Mouse (Mus musculus) activated CD4-positive, CD25-positive, alpha-beta regulatory T cell, adult 4 months (primary cell): Measurements from ENCODE around the gene Tas2r144. TPM values are rescaled to one million over a fixed set of nuclear protein-coding genes. Genes with fewer than 3 reads are reported as not detected.

ENCODE experiments used
- ATAC-seq: one replicate; pipeline ENCODE4 v1.8.0; 2017
- polyA plus RNA-seq, 2 experiments: library from polyadenylated mRNA; unstranded; fragments of 100-300 nt; shearing (Covaris generic); gene quantifications; one replicate each; pipeline ENCODE4 v1.2.1; 2017

Tas2r144 gene
- not detected for polyA plus RNA-seq

- ATAC-seq, result no peak
Measured at GRCm38 (mm10) chr6:42215028-42215427, at the start of gene Tas2r144. Tas2r144 (plus strand) TSS chr6:42215328.

DNA sequence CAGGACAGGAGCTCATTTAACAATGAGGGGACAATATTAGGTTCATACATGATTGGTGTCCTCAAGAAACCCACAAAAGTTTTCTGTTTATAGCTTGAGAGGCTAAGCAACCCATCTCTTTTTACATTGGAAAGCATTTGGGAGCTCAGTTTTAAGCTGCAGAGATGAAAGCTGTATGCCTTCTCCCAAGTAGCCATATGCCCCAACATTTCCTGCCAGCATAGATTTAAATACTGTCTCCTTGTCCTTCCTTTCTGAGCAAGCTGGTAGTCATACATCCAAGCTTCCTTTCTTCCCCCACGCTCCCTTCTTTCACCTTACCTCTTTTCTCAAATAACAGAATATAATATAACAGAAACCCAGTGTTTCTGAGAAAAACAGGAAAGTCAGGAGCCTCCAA is 32.7 kb upstream of the Tas2r144 start:
- no peak for ATAC-seq

DNA sequence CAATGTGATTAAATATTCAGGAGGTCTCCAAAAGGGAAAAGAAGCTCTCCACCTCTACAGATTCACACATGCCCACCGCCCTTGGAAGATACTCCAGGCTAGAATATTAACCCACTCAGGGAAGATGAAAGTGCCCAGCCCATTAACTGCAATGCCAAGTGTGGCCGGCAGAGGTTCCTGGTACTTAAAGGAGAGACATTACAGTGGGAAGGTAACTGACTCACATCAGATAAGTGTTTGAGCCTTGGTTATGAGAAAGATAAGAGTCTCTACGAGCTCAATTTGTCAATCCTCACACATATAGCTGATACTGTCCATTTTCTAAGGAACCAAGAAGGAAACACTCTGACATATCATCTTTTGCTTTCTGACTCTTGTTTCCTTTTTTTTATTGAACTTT is 28.9 kb upstream of the Tas2r144 start:
- no peak for ATAC-seq

DNA sequence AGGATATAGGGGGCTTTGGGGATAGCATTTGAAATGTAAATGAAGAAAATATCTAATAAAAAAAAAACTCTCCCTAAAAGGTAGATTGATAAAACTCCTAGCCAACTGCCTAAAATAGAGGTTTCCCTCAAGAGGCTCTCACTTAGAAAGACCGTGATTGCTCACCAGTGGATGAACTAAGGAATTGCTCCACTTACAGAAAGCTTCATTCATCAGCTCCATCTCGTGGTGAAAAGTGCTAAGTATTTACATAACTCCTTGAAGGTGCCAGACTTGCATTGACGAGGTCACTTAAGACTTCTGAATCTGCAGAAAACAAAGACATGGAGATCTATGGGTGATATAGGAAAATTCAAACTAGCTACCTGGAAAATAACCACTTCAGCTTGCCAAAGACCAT is 17.4 kb upstream of the Tas2r144 start:
- ATAC-seq, result no peak

GRCm38 (mm10) chr6:42199498-42199897 is 15.6 kb upstream of the Tas2r144 start:
- no peak for ATAC-seq

DNA sequence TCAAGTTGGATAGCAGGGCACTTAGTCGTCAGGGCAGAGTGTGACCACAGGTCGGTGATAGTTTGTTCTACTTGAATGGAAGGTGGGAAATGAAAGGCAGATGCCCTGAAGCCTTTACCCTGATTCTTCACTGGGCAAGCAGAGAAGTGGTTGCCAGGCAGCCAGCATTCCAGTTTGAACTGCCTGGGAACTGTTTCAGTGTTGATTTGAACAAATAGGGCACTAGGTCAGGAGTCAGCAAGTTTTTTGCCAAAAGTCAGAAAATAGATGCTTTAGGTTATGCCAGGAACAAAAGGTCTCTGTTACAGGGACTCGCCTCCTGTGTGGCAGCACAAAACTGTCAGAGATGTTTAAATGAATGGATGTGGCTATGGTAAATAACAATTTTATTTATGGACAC is 7.2 kb downstream of the Tas2r144 start:
- no peak for ATAC-seq

GRCm38 (mm10) chr6:42225046-42225445 is 9.9 kb downstream of the Tas2r144 start:
- no peak for ATAC-seq

- peak; percentile 81 for ATAC-seq
Measured at GRCm38 (mm10) chr6:42227240-42228101, 12.3 kb downstream of the Tas2r144 start.

GRCm38 (mm10) chr6:42229610-42230009 is 14.5 kb downstream of the Tas2r144 start:
- no peak for ATAC-seq

DNA sequence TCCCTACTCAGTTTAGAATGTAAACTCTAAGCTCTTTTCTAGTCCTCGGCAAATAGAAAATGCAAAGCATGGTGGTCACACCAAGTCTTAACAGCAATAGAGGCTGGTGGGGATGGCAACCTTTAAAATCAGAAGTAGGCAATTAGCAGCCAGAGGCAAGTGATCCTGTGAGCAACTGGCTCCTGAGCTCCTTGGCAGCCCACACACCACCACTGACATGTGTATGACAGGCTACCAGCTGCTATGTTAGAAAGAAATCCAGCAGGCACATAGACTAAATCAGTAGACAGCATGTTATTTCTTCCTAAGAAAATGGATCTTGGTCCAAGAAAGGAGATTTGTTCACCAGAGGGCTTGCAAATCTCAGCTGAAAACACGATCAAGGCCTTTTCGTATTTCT is 16.1 kb downstream of the Tas2r144 start:
- ATAC-seq, result no peak

DNA sequence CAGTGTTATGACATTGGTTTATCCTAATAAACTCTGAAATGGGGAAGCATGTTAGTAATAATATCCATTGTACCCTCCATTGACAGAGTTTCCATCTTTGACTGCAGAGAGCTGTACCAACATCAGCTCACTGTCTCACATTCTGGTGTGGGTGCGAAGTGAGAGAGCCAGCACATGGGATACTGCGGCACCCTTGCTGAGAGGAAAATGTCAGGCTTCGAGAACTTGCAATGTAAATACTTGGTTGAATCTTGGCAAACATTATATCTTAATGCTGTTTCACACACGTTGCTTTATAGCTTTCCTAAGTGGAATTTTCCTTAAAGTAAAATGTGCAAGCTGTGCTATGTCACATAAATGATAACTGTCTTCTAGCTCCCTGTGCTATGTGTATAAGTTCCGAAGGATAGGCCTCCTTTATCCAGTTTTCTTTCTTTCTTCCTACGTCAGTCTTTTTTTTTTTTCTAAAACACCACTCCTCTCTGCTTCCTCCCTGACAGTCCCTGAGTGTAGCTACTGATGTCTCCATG is 22.2 kb downstream of the Tas2r144 start:
- no peak for ATAC-seq

DNA sequence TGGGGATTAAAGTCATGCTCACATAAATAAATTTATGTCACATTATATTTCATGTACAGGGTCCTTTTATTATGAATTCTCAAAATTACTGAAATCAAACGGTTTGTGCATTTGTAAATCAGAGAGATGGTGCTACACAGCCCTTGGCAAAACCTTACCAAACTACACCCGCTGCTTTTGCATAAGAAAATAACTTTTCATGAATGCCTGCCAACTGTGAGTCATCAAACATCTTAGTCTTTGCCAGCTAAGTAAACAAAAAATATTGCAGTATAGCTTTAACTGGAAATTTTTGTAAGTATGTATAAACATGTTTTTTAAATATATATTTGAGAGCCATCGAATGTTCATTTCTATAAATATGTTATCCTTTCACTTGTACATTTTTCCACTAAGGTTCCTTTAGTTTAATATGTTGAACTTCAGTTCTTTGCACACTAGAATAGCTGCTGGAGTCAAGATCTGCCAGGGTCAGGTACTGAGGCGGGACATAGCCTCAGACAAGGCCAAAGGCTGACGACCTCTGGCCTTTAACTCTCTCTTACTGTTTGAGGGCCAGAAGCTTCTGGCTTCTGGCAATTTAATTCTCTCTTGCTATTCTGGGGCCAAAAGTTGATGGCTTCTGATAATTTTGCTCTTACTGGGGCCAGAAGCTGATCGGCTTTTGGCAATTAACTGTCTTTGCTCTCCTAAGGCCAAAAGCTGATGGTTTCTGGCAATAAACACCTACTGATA is 26.4 kb downstream of the Tas2r144 start:
- no peak for ATAC-seq

- peak; percentile 99 for ATAC-seq
Measured at GRCm38 (mm10) chr6:42245711-42246353, 30.7 kb downstream of the Tas2r144 start, which contains the start of gene Gstk1. Gstk1 (plus strand) TSS chr6:42245935.

- ATAC-seq, result no peak
Measured at GRCm38 (mm10) chr6:42247173-42247572, 32.0 kb downstream of the Tas2r144 start.

DNA sequence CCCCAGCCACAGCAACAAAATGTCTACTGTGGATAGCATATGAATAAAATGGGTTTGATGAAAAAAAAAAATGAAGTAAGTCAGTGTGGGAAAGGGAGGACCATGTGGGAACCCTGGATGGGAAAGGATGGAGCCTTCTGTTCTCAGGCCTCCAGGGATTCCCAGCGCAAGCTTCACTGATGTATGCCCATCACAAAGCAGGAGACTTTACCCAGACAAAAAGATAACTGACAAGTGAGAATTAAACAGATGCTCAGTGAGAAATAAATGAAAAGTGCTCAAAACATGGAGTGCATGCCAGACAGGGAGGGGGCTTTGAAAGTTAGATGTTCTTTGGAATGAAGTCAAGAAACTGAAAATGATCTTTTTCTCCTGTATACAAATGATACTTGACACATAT is 32.9 kb downstream of the Tas2r144 start:
- ATAC-seq, result no peak

DNA sequence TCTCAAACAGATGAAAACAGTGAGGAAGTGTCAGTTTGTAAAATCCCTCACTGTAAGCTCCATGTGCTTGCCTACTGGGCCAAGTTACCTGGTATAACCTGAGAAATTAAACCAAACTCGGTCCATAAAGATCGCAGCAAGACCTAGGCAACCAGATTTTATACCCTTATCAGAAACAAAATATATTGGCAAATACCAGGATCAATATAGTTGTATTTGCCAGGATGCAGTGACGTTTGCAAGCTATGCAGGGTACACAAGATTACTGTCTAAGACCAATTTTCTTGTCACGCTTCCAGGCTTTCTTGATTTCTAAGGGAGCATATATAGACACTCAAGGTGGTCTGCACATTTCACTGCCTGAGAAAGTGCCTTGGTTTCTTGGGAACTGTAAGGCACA is 36.7 kb downstream of the Tas2r144 start:
- ATAC-seq, result no peak

DNA sequence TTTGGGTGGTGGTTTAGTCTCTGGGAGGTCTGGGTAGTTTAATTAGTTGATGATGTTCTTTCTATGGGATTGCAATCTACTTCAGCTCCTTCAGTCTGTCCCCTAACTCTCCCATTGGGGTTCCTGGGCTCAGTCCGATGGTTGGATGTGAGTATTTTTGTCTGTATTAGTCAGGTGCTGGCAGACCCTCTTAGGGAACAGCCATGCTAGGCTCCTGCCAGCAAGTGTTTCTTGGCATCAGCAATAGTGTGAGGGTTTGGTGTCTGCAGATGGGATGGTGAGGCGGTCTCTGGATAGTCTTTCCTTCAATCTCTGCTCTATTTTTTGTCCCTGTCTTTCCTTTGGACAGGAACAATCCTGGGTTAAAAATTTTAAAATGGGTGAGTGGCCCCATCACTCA is 38.0 kb downstream of the Tas2r144 start:
- no peak for ATAC-seq

DNA sequence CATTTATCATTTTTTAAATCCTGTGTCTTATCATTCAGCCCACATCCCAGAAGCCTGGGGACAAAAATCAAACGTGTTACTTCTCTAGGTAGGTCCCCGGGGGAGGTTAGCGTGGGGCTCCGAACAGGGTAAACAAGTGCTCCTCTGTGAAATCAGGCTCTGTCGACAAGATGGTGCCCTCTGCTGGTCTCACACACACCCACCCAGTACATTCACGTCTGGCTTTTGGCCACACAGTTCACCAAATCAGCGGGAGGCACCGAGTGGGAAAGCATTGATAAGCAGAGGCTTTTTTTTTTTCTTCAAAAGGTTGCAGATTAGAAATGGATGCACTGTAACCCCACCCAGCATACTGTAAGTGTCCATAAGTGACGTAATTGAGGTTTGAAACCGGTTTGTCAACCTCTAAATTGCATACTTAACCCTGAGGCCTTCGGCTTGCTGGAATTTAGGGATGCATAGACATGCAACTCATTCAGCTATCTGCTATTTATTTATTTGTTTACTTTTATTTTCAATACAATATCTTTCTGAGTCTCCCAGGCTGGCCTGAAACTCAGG is 42.3 kb downstream of the Tas2r144 start:
- peak; percentile 92 for ATAC-seq

DNA sequence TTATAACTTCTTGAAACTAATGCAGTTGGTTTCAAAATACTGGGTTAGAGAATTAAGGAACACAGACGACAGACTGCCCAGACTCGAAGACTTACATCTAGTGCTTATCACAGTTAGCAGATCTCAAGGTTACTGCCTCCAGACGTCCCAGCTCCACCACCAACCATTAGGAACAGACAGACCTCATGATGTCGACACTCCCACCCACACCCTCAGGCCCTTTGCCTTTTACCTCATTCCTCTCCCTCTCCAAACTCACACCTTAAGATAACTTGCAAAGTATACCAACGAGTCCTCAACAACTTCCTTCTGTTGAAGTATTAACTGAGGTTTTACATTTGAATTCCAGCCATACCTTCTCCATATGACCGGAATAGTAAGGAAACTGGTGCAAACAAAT is 45.3 kb downstream of the Tas2r144 start:
- no peak for ATAC-seq

DNA sequence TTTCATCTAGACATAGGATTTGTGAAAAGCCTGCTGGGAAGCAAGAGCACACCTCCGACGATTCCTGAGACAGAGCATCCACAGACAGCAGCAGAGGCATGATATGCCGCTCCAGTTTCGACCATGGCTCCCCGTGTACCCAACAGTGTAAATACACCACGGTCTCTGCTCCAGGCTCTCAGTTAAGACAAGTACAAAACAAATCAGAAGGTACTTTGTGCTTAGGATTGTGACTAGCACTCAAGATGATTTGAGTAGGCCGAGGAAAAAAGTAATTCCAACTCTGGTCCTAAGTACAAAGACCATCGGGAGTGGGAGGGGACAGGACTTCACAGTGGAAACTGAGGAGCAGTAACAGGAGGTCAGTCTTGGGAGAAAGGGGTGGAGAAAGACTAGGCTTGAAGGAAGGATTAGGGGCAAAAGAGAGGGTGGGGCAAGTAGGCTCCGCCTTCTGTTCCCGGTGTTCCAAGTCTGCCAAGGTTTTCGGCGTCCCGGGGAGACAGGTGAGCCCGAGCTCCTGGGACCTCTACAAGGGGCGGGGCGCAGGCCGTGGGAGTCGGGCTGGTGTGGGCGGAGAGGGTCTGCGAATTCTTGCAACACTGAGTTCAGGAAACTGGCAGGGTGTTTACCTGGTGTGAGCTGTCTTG is 46.5 kb downstream of the Tas2r144 start, which contains the start of gene Tmem139:
Gene Tmem139, plus strand, starts transcription at position 447 of the 647 bp plus-strand sequence.
- ATAC-seq, result no peak

GRCm38 (mm10) chr6:42264626-42265312 is 49.6 kb downstream of the Tas2r144 start, which contains the start of gene Casp2:
Casp2 (plus strand) TSS chr6:42264985.
- peak; percentile 89 for ATAC-seq
